Mouse (Mus musculus): Measurements from ENCODE around the gene Shc1. TPM values are rescaled to one million over a fixed set of nuclear protein-coding genes. Genes with fewer than 3 reads are reported as not detected.
A peak's percentile ranks its signal among the peaks of the same experiment; 100 is the strongest.

Gene Shc1
- polyA plus RNA-seq, 1 experiment = 18.6 TPM

DNA sequence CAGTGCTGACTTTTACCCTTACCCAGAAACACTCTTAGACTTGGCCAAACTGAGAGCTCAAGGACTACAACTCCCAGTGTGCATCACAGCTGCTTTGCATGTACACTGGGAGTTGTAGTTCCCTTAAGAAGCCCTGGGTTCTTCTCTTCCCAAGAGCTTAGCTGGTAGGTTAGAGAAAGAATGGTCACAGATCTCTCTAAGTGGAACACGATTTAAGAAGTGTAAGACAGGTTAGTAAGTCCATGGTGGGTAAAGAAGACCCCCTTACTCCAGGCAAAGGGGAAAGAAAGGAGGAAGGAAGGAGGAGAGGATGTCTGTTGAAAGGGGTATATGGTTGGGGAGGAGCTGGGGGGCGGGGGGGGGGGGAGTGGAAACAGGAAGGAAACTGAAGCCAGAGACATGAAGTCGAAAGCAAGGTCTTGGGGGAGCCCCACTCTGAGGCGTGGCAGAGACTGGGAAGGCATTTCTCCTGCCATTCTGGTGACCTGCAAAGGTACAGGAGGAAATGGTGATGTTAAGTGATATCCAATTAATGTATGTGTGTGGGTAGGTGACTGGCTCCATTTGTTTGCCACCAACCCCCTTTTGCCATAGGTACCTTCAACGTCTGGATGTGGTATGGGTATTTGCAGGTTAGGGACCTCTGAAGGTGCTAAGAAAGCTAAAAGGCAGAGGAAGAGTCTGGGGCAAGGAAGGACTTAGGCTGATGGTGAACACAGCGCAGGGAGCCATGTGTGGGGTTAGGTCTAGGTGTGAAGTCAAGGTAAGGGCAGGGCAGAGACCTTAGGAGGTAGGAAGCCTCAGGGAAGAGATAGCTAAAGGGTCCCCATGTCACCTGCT lies 29.1 kb upstream of the Shc1 start:
- DNase-seq (ENCODE audit: extremely low spot score in 1 of 2, low spot score in 1 of 2) = peak in 1 of 2 experiments; percentile 58

DNA sequence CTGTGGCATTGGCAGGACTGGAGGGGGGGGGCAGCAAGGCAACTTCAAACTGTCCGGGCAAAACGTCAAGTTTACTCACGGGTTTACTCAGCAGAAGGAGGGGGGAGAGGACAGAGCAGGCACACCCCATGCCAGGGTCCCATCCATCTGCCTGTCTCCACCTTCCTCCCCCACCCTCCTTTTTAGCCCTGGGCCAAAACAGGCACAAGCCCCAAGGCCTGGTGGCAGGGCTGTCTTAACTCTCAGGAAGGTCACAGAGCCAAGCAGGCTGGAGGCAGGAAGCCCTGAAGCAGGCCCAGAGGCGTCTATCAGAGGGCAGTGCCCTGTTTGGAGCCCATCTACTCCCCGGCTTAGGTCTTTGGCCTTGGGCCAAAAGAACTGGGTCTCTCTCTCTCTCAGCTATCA lies 28.1 kb upstream of the Shc1 start:
- no peak for DNase-seq (ENCODE audit: extremely low spot score in 1 of 2, low spot score in 1 of 2)

DNA sequence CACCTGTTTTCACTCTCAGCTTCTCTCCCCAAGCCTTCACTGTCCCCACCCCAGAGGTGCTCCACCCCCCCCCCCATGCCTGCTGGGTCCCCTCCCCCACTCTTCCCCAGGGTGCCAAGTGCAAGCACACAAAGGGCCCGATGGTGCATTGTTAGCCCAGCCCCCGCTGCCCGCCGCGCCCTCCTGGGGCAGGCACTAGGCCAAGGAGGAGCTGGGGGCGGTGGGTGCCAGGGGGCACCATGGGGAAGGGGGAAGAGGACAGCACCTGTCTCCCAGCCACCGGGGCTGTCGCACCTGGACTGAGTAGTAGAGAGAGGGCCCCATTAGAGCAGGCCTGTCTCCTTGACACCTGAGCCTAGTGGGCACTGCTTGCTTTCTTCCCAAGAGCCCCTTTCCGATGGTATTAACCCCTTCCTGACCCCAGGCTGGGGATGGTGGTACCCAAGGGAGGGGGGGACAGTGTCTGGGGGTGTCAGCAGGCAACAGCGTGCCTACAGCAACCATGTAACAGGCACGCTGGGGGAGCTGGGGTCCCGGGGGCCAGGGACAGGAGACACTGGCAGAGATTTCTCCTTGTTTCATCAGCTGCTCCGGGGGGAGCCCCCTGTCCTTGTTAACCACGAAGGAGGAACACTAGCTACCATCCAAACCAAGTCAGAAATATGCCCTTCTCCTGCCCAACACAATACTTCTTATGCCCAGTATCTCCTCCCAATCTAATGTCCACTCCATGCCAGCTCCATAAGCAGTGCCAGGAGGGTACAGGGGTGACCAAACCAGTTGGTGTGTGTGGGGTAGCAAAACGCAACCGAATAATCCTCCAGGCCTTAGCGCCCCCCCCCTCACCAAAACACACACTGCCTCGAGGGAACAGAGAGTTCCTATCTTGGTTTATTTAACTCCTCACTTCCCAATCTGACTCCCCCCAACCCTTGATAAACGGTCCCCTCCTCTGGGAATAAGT lies 27.3 kb upstream of the Shc1 start:
- DNase-seq (ENCODE audit: extremely low spot score in 1 of 2, low spot score in 1 of 2) = no peak

DNA sequence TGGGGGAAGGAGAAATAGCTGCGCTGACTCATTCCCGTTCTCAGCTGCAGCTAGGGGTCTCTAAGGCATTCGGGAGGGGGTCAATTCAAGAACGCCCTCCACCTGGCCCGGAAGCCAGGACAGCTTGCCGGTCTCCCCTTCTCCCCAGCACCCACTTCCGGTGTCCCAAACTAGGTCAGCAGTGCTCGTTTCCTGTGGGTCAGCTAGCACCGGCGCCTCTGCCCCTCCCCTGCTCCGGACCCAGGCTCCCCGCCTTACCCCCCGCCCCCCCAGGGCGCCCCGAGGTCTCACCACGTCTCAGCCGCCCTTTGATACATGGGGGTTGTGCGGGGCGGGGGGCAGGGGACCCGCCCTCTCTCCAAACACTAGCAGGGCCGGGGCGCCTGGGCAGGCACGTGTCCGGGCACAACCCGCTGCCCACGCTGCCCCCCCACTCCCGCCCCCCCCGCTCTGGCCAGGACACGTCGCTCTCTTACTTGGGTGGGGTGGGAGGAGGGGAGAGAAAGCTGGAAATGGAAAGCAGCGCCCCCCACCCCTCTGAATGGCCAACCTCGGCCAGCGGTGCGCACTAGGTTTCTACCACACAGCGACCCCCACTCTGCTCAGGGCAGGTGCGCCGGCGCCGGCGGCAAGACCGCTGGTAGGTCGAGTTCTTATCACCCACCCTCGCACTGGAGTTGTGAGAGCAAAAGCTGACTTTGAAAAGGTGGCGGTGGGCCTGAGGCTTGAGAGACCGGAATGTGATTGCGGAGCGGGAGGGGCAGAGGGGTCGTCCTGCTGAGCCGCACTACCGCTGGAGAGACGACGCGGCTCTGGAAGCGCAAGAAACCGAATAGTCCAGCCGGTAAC lies 26.4 kb upstream of the Shc1 start:
- DNase-seq (ENCODE audit: extremely low spot score in 1 of 2, low spot score in 1 of 2) = no peak

DNA sequence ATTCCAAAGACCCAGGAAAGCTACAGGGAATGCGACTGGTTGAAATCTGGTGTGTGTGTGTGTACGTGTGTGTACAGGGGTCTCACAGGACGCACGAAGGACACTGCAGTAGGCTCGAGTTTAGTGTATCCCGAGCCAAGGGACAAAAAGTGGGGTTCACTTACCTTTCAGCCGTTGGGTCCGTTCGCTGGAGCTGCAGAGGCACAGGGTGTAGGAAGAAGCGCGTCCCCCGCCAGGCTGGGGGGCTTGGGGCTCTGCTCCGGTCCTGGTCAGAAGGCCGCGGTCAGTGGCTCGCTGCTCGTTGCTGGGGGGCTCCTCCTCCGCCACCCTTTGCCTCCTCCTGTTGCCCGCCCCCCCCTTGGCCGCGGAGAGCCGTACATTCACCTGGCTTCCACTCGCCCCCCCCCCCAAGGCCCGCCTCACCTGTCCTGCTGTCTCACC lies 25.4 kb upstream of the Shc1 start:
- no peak for DNase-seq (ENCODE audit: extremely low spot score in 1 of 2, low spot score in 1 of 2)

DNA sequence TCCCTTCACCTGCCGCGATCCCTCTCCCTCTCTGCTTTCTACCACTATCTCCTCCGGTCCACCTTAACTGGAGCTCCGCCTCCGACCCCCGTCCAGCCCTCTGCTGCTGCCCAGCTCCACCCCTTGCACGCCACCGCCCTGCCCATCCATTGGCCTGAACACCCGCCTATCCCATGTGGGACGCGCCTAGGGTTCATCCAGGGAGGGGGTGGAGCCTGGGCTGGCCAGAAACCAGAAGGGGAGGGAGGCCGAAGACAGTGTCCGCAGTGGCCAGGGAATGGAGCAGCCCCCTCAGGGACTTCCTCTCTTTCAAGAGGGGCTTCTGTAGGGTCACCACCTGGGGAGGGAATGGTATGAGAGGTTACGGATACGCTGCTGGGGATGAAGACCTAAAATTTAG lies 24.6 kb upstream of the Shc1 start:
- peak; percentile 94 to 95 for DNase-seq (ENCODE audit: extremely low spot score in 1 of 2, low spot score in 1 of 2)

DNA sequence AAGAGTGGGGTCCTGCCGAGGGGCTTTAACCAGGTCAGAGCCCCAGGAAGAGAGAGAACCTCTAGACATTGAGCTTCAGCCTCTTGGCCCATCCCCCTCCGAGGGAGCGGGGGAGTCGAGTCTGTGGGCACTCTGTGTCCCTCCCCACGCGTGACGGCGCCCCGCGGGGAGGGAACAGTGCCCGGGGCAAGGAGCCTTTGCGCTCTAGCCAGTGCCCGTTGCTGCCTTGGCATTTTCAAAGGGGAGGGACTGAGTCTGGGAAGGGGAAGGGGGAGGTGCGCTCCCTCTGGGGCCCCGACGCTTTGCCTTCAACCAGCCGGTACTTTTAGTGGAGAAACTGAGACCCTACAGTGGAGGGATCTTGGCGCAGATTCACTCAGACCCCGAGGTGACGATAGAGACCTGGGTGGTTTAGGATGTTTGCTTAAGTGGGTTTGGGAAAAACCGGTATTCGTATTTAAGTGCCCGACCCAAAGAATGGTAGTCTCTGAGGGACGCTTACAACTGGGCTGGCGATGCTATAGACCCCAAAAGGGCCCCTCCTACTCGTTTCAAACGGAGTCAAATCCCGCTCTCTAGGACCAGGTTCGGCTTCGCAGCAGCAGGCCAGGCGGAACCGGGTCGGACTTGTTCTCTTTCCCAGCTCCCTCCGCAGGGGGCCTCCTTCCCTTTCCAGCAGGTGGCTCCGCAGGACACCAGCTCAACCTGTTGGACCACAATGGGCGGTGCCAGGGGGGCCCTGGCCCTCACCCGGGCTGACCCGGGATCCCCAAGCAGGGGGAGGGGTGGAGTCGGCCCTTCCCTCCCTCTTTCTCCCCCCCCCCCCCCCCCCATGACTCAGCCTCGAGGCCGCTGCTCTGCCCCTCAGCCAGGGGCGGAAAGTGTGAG lies 24.0 kb upstream of the Shc1 start, which contains the start of gene Zbtb7b:
Gene Zbtb7b (minus strand): TSS at position 771 of the 888 bp plus-strand sequence.
- DNase-seq (ENCODE audit: extremely low spot score in 1 of 2, low spot score in 1 of 2) = no peak

DNA sequence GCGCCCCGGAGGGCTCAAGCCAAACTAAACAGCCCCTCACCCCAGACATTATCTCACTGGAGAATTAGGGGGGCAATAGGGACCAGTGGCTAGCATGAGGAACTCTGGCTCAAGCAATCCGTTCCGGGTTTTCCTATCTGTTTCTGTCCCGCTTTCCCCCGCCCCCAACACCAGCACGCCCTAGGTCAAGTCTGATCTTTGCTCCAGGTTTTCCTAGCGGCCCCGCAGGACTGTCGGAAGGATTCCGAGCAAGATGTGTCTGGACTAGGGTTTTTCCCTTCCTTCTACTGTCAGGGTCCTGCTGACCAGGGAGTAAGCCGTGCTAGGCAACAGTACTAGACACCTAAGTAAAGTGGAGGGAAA lies 23.4 kb upstream of the Shc1 start:
- DNase-seq (ENCODE audit: extremely low spot score in 1 of 2, low spot score in 1 of 2) = peak in 1 of 2 experiments; percentile 70

DNA sequence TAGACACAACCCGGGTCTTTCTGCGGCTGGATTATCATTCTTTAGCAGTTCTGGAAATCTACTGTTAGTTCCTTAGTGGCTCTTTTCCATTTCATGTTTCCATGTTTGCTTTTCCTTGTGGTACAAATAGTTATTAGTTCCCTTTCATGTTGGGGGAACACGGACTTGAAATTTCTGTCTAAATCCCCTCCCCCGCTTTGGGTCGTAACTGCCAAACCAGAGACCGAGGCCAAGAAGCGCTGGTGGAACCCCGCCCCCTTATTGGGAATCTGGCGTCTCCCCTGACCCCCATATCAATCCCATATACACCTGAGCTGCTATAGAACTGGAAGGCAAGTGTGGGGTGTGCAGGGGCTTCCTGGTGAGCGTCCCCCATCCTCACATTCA lies 22.8 kb upstream of the Shc1 start:
- DNase-seq (ENCODE audit: extremely low spot score in 1 of 2, low spot score in 1 of 2) = no peak

DNA sequence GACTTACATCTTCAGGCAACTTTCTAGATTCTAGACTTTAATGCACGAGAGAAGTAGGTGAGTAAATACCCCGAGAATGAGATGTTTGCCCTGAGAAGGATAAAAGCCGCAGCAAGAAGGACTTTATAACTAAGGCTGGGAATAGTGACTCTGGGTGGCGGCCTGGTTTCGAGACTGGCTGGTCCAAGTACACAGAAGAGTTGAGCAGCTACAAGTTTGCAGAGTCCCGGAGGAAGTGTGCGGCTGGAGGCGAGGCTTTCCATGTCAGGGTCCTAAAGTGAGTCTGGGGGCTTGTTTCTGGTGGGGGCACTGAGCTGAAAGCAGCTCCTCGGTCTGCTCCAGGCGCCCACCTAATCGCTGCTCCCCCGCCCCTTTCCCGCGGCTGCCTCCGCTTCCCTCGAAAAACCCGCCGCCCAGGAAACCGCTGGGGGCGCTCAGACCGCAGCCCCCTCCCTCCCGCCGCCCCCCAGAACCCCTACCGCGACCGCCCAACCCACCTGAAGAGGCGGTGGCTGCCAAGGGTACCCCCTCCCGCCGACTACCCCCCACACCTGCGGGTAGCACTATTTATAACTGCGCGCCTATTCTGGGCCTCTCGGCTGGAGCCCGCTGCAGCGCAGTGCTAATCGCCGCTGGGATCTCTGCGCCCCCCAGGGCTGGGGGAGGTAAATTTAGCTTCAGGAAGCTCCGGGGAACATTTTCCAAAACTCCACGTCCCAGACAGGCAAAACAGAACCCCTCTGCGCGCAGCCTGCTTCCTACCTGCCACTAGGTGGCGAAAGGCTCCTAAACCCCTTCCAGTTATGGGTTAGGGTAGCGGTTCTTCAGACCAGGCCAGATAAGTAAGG lies 22.2 kb upstream of the Shc1 start:
- peak in 1 of 2 experiments; percentile 68 for DNase-seq (ENCODE audit: extremely low spot score in 1 of 2, low spot score in 1 of 2)

DNA sequence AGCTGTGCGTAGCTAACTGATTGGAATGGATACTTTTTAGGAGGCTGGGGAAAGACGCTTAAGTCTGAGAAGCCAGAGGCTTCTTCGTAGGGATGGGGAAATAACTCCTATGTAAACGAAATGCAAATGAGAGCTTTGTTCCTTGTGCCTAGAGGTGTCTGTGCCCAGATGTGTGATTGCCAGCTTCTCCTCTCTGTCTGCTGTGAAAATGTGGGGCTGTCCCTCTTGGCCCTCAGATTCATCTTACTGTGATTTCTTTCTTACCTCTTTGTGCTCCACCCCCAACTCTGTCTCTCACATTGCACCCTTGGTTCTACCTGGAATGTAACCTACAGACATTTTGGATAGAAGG lies 21.6 kb upstream of the Shc1 start:
- DNase-seq (ENCODE audit: extremely low spot score in 1 of 2, low spot score in 1 of 2) = no peak

DNA sequence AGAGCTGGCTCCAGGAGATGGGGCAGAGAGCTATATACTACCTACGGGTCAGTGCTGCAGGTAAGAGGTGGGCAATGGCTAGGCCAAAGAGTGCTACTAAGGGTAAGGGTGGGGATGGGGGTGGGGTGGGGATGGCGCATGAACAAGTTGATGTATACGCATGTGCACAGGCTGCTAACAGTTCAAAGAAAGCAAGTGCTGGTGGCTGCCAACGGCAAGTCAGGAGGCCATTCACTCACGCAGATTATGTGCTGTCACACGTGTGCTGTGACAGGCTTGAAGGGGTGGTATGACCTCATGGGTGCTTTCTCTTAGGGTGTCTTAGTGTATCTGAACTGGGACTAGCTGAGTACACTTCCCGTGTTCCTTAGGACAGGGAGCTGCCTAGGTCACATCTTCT lies 16.9 kb upstream of the Shc1 start:
- DNase-seq (ENCODE audit: extremely low spot score in 1 of 2, low spot score in 1 of 2) = no peak

DNA sequence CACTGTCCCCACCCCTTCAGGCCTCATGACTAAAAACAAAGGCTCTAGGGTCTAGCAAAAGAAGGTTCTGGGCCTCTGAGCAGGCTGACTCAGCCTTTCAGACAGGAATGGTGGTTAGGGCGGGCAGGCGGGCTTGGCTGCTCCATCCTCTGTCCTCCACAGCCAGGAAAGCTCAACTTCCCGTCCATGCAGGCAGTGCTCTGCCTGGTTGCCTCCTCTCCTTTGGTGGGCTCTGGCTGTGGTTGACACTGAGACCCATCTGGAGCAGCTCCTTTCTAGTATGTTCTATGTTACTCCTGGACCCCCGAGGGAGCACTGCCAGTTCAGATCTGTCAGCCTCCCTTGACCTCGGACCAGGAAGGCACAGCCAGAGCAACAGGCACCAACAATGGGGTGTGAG lies 15.6 kb upstream of the Shc1 start, which contains the start of gene Lenep:
Gene Lenep (minus strand): TSS at position 101 of the 400 bp plus-strand sequence.
- no peak for DNase-seq (ENCODE audit: extremely low spot score in 1 of 2, low spot score in 1 of 2)

DNA sequence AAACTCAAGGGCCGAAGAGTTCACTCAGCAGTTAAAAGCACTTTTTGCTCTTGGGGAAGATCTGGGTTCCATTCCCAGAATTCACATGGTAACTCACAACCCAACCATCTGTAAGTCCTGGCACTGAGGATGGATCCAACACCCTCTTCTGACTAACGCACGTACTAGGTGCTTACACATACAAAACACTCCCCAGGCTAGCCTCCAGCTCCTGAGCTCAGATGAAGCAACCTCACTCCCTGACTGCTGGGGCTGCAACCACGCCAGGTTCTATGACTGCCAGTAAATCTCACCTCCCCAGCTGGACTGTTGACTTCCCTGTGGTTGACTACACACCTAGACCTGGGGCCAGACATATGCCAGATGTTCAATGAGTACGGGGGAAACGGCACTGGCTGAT lies 11.4 kb upstream of the Shc1 start:
- DNase-seq (ENCODE audit: extremely low spot score in 1 of 2, low spot score in 1 of 2) = no peak

DNA sequence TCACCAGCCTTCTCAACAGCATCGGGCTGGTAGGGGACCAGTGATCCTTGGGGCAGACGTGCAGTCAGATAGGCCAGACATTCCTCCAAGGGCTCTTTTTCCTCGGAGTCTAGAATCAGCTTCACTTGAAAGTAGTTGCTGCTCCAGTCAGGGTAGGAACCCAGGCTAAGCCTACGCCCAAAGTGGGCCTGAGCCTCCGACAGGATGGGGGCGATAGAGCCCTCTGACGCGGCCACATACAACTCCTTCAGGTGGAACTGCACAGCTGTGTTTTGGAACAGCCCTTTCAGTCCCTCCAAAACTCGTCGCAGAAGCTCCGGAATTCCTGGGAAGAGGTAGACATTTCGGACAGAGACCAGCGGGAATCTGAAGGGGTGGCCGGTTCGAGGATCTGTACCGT lies 9.8 kb upstream of the Shc1 start:
- no peak for DNase-seq (ENCODE audit: extremely low spot score in 1 of 2, low spot score in 1 of 2)

DNA sequence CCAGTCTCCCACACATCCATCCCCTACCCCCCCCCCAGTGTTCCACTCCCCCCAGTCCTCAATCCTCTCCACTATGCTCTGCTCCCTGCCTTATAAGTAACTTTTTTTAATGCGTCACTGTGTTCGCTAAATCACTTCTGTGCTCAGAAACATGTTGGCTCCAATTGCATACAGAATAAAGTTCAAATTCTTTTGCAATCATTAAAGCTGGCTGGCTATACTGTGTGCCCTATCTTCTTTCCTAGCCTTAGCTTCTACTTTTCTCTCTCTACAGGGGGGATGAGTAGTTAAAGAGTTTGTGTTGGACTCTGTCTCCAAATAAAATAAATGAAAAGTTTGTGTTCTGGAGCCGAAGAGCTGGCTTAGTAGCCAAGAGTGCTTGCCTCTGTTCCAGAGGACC lies 8.5 kb upstream of the Shc1 start:
- no peak for DNase-seq (ENCODE audit: extremely low spot score in 1 of 2, low spot score in 1 of 2)

DNA sequence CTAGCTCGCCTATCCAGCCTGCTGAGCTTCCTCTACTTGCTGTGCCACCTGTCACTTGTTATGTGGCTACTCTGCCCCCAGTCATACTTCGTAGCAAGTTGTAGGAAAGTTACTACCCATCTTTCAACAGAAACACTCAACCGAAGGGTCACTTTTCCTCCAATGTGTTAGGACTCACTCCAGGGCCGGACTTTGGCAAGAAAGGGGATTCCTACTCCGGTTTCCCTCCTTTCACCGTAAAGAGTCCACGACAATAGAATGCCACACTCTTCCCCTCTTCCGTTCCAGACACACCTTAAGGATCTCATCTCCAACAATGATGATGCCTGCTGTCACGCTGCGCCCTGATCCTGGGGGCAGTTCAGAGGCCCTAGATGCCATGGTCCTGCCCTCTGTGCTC lies 7.4 kb upstream of the Shc1 start:
- no peak for DNase-seq (ENCODE audit: extremely low spot score in 1 of 2, low spot score in 1 of 2)

DNA sequence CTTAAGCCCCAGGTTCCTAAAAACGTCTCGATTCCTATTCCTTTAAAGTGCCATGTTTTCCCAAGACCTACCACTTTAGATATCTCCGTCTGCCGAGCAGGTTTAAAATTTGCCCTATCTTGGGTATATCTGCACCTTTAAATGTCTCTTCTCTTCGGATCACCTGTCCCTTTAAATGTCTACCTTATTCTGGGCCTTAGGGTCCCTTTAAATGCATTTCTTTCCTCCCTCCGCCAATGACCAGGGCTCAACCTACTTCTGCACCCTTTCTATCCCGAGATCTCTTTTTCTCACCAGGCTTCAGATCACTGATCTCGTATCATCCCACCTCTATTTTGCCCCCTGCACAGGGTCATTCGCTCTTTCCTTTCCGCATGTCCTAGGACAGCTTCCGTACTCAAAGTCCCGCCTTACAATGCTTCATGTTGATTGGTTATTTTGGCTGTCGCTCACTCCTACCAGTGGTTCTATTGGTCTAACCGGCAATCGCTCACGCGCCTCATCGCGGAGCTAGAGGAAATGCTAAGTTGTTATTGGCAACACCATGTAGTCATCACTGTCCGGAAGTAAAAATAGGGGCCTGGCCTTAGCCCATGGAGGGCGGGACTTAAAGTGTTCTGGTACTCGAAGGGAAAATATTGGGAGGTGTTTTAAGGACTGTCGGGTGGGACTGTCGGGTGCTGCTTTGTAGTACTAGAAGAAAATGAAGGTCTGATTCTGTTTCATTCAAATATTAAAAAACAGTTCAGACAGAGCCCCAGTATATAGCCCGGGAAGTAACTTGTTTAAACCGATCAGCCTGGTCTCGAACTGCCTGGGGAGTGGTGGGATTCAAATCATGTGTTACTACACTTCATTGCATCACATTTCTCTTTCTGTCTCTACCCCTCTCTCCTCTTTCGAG lies 6.5 kb upstream of the Shc1 start, which contains the start of gene Flad1:
Gene Flad1 (minus strand): TSS at position 381 of the 904 bp plus-strand sequence.
- peak; percentile 99 to 100 for DNase-seq (ENCODE audit: extremely low spot score in 1 of 2, low spot score in 1 of 2)

All from frontal cortex, adult 2 months (tissue).